Mouse (Mus musculus): Measurements from ENCODE around the gene Ezh1.

- TF ChIP-seq CTCF (conservative IDR thresholded peaks at IDR 0.05; ENCODE audit: insufficient read depth, insufficient read length, low read depth, low read length): peak; percentile 44; the same call in 1 of the 2 replicates
- TF ChIP-seq POLR2A (IDR thresholded peaks at IDR 0.05; ENCODE audit: low read depth, low read length): no peak
These were observed 50.1 kb downstream of the Ezh1 start for GRCm38 (mm10) chr11:101176117-101176691.
